Mouse (Mus musculus): Measurements from ENCODE around the gene Col13a1. TPM values are rescaled to one million over a fixed set of nuclear protein-coding genes. Genes with fewer than 3 reads are reported as not detected.

Gene Col13a1
- polyA plus RNA-seq, 1 experiment from 2014 or later, result 25.7 TPM

DNA sequence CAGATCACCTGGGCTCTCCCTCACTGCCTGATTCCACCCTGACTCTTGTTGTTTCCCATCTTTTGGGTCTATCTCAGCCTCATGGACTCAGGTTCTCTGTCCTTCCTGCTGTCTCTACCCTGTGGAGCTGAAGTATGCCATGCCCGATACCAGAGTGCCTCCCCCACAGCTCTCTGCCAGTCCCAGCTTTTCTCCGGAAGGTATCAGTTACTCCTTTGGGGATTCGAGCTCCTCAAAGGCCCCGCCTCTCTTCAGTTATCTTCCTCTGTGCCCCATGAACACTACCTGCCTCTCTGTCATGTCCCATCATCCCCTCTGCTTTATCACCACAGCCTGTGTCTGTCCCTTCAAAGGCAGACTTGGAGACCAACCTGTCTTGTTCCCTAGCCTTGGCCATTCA is 29.1 kb upstream of the Col13a1 start:
- no peak for ATAC-seq (ENCODE audit: low read depth)
- no peaks in the 10 kb centered on the region for H3K4me1 ChIP-seq (replicated peaks; ENCODE audit: control insufficient read depth, insufficient read depth, low read length)
- no peak overlapping the region for H3K4me2 ChIP-seq (ENCODE audit: low read depth, low read length)
- no peaks in the 10 kb centered on the region for H3K36me3 ChIP-seq (ENCODE audit: control insufficient read depth, insufficient read depth, low read length)
- no peaks in the 10 kb centered on the region for H3K9me3 ChIP-seq (ENCODE audit: control insufficient read depth, low read length)
- WGBS, result 61% methylated on average over 4 of the region's 4 CpGs
- H3K4me3 ChIP-seq (ENCODE audit: low read length), result no peak overlapping the region
- H3K9ac ChIP-seq (ENCODE audit: low read length), result no peak overlapping the region
- H3K27me3 ChIP-seq (ENCODE audit: control insufficient read depth, insufficient read depth, low read depth, low read length), result no peaks in the 10 kb centered on the region
- no peak overlapping the region for H3K27ac ChIP-seq (ENCODE audit: low read length)

GRCm38 (mm10) chr10:62006371-62006770 is 27.5 kb upstream of the Col13a1 start:
- H3K9me3 ChIP-seq (ENCODE audit: control insufficient read depth, low read length), result no peaks in the 10 kb centered on the region
- ATAC-seq (ENCODE audit: low read depth), result no peak
- H3K27ac ChIP-seq (ENCODE audit: low read length), result no peak overlapping the region
- H3K4me3 ChIP-seq (ENCODE audit: low read length), result no peak overlapping the region
- no peaks in the 10 kb centered on the region for H3K36me3 ChIP-seq (ENCODE audit: control insufficient read depth, insufficient read depth, low read length)
- no peaks in the 10 kb centered on the region for H3K4me1 ChIP-seq (replicated peaks; ENCODE audit: control insufficient read depth, insufficient read depth, low read length)
- no peak overlapping the region for H3K4me2 ChIP-seq (ENCODE audit: low read depth, low read length)
- H3K27me3 ChIP-seq (ENCODE audit: control insufficient read depth, insufficient read depth, low read depth, low read length), result no peaks in the 10 kb centered on the region
- 74% methylated on average over 8 of the region's 8 CpGs for WGBS
- no peak overlapping the region for H3K9ac ChIP-seq (ENCODE audit: low read length)

- Histone ChIP-seq H3K4me2 (ENCODE audit: low read depth, low read length) (no peak overlapping the region), H3K27ac (ENCODE audit: low read length) (no peak overlapping the region), H3K4me1 (replicated peaks; ENCODE audit: control insufficient read depth, insufficient read depth, low read length) (no peaks in the 10 kb centered on the region), H3K4me3 (ENCODE audit: low read length) (no peak overlapping the region), H3K27me3 (ENCODE audit: control insufficient read depth, insufficient read depth, low read depth, low read length) (no peaks in the 10 kb centered on the region), H3K9ac (ENCODE audit: low read length) (no peak overlapping the region), H3K9me3 (ENCODE audit: control insufficient read depth, low read length) (no peaks in the 10 kb centered on the region), H3K36me3 (ENCODE audit: control insufficient read depth, insufficient read depth, low read length) (no peaks in the 10 kb centered on the region)
- ATAC-seq (ENCODE audit: low read depth), result no peak
- 60% methylated on average over 1 of the region's 1 CpGs for WGBS
Observed at GRCm38 (mm10) chr10:62000216-62000615, 21.3 kb upstream of the Col13a1 start.

DNA sequence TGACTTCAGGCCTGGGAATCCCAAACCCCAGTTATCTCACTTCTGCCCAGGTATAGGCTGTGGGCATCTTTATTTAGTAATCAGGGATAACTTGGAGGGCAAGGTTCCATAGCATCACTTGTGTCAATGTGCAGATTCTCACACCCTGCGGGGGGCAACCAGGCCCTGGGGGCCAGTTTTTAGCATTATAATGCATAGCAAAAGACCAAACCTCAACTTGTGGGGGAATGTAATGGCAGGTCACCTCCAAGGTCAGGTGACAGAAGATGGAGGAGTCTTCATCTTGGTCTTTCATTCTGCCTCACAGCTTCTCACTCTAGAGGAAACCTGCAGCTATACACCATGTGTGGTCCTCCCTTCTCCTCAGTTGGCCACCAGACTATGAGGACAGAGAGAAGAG is 20.9 kb upstream of the Col13a1 start:
- Histone ChIP-seq H3K36me3 (ENCODE audit: control insufficient read depth, insufficient read depth, low read length) (no peaks in the 10 kb centered on the region), H3K9ac (ENCODE audit: low read length) (no peak overlapping the region), H3K27me3 (ENCODE audit: control insufficient read depth, insufficient read depth, low read depth, low read length) (no peaks in the 10 kb centered on the region), H3K27ac (ENCODE audit: low read length) (no peak overlapping the region), H3K9me3 (ENCODE audit: control insufficient read depth, low read length) (no peaks in the 10 kb centered on the region), H3K4me3 (ENCODE audit: low read length) (no peak overlapping the region), H3K4me2 (ENCODE audit: low read depth, low read length) (no peak overlapping the region), H3K4me1 (replicated peaks; ENCODE audit: control insufficient read depth, insufficient read depth, low read length) (no peaks in the 10 kb centered on the region)
- ATAC-seq (ENCODE audit: low read depth), result no peak
- 74% methylated on average over 1 of the region's 1 CpGs for WGBS

- Histone ChIP-seq H3K4me1 (replicated peaks; ENCODE audit: control insufficient read depth, insufficient read depth, low read length) (no peaks in the 10 kb centered on the region), H3K9me3 (ENCODE audit: control insufficient read depth, low read length) (no peaks in the 10 kb centered on the region), H3K4me3 (ENCODE audit: low read length) (no peak overlapping the region), H3K27ac (ENCODE audit: low read length) (no peak overlapping the region), H3K4me2 (ENCODE audit: low read depth, low read length) (no peak overlapping the region), H3K9ac (ENCODE audit: low read length) (no peak overlapping the region), H3K27me3 (ENCODE audit: control insufficient read depth, insufficient read depth, low read depth, low read length) (no peaks in the 10 kb centered on the region), H3K36me3 (ENCODE audit: control insufficient read depth, insufficient read depth, low read length) (no peaks in the 10 kb centered on the region)
- WGBS, result 20% methylated on average over 11 of the region's 11 CpGs
- ATAC-seq (ENCODE audit: low read depth), result no peak
Observed at GRCm38 (mm10) chr10:61991481-61992424, 12.8 kb upstream of the Col13a1 start.

GRCm38 (mm10) chr10:61980424-61980823 is 1.5 kb upstream of the Col13a1 start:
- H3K4me1 ChIP-seq (replicated peaks; ENCODE audit: control insufficient read depth, insufficient read depth, low read length), result peaks cover 6% of the 10 kb centered on the region; the same call in 1 of the 2 replicates
- H3K9me3 ChIP-seq (ENCODE audit: control insufficient read depth, low read length), result no peaks in the 10 kb centered on the region
- H3K27me3 ChIP-seq (ENCODE audit: control insufficient read depth, insufficient read depth, low read depth, low read length), result peaks cover 30% of the 10 kb centered on the region
- H3K27ac ChIP-seq (ENCODE audit: low read length), result no peak overlapping the region
- no peak overlapping the region for H3K9ac ChIP-seq (ENCODE audit: low read length)
- H3K36me3 ChIP-seq (ENCODE audit: control insufficient read depth, insufficient read depth, low read length), result no peaks in the 10 kb centered on the region
- ATAC-seq (ENCODE audit: low read depth), result peak; percentile 42
- under 1% methylated on average over 7 of the region's 7 CpGs for WGBS
- no peak overlapping the region for H3K4me3 ChIP-seq (ENCODE audit: low read length)
- H3K4me2 ChIP-seq (ENCODE audit: low read depth, low read length), result 0 out of 2 replicates have a peak overlapping the region, but pooled peaks have one; percentile 11

DNA sequence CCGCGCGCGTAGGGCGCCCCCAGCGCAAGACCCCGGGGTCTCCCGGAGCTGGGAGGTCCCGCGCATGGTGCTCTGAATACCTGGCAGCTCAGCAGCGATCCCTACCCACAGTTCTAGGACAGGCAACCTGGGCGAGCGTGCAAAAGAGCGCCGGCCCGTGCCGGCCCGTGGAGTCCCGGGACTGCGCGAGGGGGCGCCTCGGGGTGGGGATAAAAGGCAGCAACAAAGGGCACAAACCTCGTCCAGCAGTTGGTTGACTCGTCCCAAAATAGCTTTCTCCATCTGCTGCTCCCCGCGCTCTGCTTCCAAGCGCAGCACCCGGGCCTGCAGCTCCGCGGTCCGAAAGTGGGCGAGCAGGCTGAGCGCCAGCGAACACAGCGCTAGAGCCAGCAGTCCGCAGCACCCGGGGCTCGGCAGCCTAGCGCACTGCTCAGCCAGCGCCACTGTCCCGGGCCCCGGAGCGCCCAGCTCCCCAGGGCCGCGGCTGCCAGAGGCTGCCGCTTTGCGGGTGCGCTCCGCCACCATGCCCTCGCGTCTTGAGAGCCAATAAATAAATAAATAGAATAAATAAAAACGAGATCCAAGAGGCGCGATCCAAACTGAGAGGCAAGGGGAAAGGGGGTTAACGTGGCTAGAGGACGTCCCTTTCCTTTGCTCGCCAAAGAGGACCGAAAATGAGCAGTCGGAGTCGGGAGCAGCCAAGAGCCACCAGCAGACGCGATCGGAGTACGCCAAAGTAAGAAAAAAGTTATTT is 619 bp downstream of the Col13a1 start:
- Histone ChIP-seq H3K27ac (ENCODE audit: low read length) (peak overlapping the region; percentile 66), H3K4me3 (ENCODE audit: low read length) (peak overlapping the region; percentile 54), H3K4me2 (ENCODE audit: low read depth, low read length) (peak overlapping the region; percentile 71), H3K9ac (ENCODE audit: low read length) (peak overlapping the region; percentile 58), H3K27me3 (ENCODE audit: control insufficient read depth, insufficient read depth, low read depth, low read length) (peaks cover 30% of the 10 kb centered on the region), H3K36me3 (ENCODE audit: control insufficient read depth, insufficient read depth, low read length) (no peaks in the 10 kb centered on the region), H3K9me3 (ENCODE audit: control insufficient read depth, low read length) (no peaks in the 10 kb centered on the region), H3K4me1 (replicated peaks; ENCODE audit: control insufficient read depth, insufficient read depth, low read length) (peaks cover 14% of the 10 kb centered on the region)
- ATAC-seq (ENCODE audit: low read depth), result peak; percentile 34; the same call in 1 of the 2 replicates
- under 1% methylated on average over 65 of the region's 65 CpGs for WGBS

DNA sequence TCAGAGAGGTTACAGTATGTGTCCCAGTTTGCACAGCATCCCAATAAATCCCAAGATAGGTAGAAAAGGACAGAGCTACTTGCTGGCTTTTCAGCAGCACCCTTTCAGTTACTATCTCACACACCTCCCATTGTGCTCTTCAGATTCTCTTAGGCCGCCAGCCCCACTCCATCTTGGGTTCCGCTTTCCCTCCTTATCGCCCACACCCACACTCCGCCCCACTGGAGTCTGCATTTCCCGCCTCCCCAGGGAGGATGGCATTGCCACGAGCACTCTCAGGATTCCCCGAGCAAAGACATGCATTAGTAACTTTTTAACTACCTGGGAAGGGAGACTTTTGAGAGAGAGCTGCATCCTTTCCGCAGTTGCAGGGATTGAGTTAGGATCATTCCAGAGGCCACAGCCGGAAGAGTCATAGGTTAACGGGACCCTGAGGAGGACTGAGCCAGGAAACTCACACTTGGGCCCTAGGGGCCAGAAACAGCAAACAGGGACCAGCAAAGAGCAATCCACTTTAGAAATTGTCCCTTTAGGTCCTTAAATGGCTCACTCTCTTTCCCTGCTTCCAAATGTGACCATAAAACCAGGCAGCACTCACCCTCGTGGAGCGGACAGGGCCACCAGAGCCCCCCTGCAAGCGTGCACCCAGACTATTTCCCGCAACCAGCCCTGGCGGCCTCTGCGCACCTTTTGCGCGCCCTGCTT is 1.4 kb downstream of the Col13a1 start:
- ATAC-seq (ENCODE audit: low read depth), result peak; percentile 21; the same call in 1 of the 2 replicates
- Histone ChIP-seq H3K4me3 (ENCODE audit: low read length) (peak overlapping the region; percentile 54), H3K9ac (ENCODE audit: low read length) (peak overlapping the region; percentile 58), H3K4me1 (replicated peaks; ENCODE audit: control insufficient read depth, insufficient read depth, low read length) (peaks cover 14% of the 10 kb centered on the region), H3K9me3 (ENCODE audit: control insufficient read depth, low read length) (no peaks in the 10 kb centered on the region), H3K27ac (ENCODE audit: low read length) (peak overlapping the region; percentile 66), H3K27me3 (ENCODE audit: control insufficient read depth, insufficient read depth, low read depth, low read length) (peaks cover 30% of the 10 kb centered on the region), H3K36me3 (ENCODE audit: control insufficient read depth, insufficient read depth, low read length) (no peaks in the 10 kb centered on the region), H3K4me2 (ENCODE audit: low read depth, low read length) (peak overlapping the region; percentile 71)
- 1% methylated on average over 18 of the region's 18 CpGs for WGBS

Data from lung, embryonic 16.5 days (tissue).